Mouse (Mus musculus): ENCODE measurements around the gene Nxf1. TPM values are rescaled to one million over a fixed set of nuclear protein-coding genes. Genes with fewer than 3 reads are reported as not detected.

The Nxf1 gene
- polyA plus RNA-seq, 1 experiment from 2014 or later: 189 TPM

- Histone ChIP-seq H3K9me3 (replicated peaks) (no peaks in the 10 kb centered on the region), H3K27me3 (no peaks in the 10 kb centered on the region), H3K36me3 (peaks cover 61% of the 10 kb centered on the region), H3K4me3 (replicated peaks) (no peak overlapping the region), H3K9ac (no peak overlapping the region), H3K4me2 (0 out of 2 replicates have a peak overlapping the region, but pooled peaks have one; percentile 27), H3K27ac (peak overlapping the region; percentile 27; the same call in 1 of the 2 replicates), H3K4me1 (peaks cover 27% of the 10 kb centered on the region)
- no peak for ATAC-seq (replicated peaks; ENCODE audit: low FRiP score)
- 61% methylated on average over 11 of the region's 11 CpGs for WGBS
These were observed 58.9 kb downstream of the Nxf1 start for GRCm38 (mm10) chr19:8815812-8816211.

GRCm38 (mm10) chr19:8817001-8817400 lies 60.1 kb downstream of the Nxf1 start:
- H3K4me2 ChIP-seq: peak overlapping the region; percentile 88
- no peak overlapping the region for H3K27ac ChIP-seq
- peak overlapping the region; percentile 17; the same call in 1 of the 2 replicates for H3K4me3 ChIP-seq (replicated peaks)
- peaks cover 30% of the 10 kb centered on the region for H3K4me1 ChIP-seq
- H3K9ac ChIP-seq: peak overlapping the region; percentile 28; the same call in 1 of the 2 replicates
- WGBS: 84% methylated on average over 3 of the region's 3 CpGs
- H3K27me3 ChIP-seq: no peaks in the 10 kb centered on the region
- no peaks in the 10 kb centered on the region for H3K9me3 ChIP-seq (replicated peaks)
- peaks cover 50% of the 10 kb centered on the region for H3K36me3 ChIP-seq
- no peak for ATAC-seq (replicated peaks; ENCODE audit: low FRiP score)

GRCm38 (mm10) chr19:8818301-8818798 lies 61.5 kb downstream of the Nxf1 start:
- peak overlapping the region; percentile 100 for H3K27ac ChIP-seq
- peak overlapping the region; percentile 82 for H3K9ac ChIP-seq
- peaks cover 45% of the 10 kb centered on the region for H3K36me3 ChIP-seq
- H3K27me3 ChIP-seq: no peaks in the 10 kb centered on the region
- H3K9me3 ChIP-seq (replicated peaks): no peaks in the 10 kb centered on the region
- no peak for ATAC-seq (replicated peaks; ENCODE audit: low FRiP score)
- 19% methylated on average over 14 of the region's 14 CpGs for WGBS
- peak overlapping the region; percentile 88 for H3K4me2 ChIP-seq
- H3K4me3 ChIP-seq (replicated peaks): peak overlapping the region; percentile 88
- peaks cover 43% of the 10 kb centered on the region for H3K4me1 ChIP-seq

GRCm38 (mm10) chr19:8818801-8819595 lies 62.1 kb downstream of the Nxf1 start, which contains the start of gene Ttc9c:
Gene Ttc9c, minus strand, starts transcription at chr19:8819333.
- Histone ChIP-seq H3K4me1 (peaks cover 44% of the 10 kb centered on the region), H3K4me3 (replicated peaks) (peak within 1 kb of the TSS; percentile 88), H3K9me3 (replicated peaks) (no peaks in the 10 kb centered on the region), H3K36me3 (peaks cover 45% of the 10 kb centered on the region), H3K4me2 (peak within 1 kb of the TSS; percentile 88), H3K27me3 (no peaks in the 10 kb centered on the region), H3K27ac (peak within 1 kb of the TSS; percentile 100), H3K9ac (peak within 1 kb of the TSS; percentile 99)
- under 1% methylated on average over 33 of the region's 33 CpGs for WGBS
- ATAC-seq (replicated peaks; ENCODE audit: low FRiP score): peak; percentile 93

- Histone ChIP-seq H3K9ac (peak within 1 kb of the TSS; percentile 99), H3K27ac (peak within 1 kb of the TSS; percentile 100), H3K9me3 (replicated peaks) (no peaks in the 10 kb centered on the region), H3K4me3 (replicated peaks) (peak within 1 kb of the TSS; percentile 88), H3K36me3 (peaks cover 46% of the 10 kb centered on the region), H3K4me2 (peak within 1 kb of the TSS; percentile 88), H3K27me3 (no peaks in the 10 kb centered on the region), H3K4me1 (peaks cover 44% of the 10 kb centered on the region)
- ATAC-seq (replicated peaks; ENCODE audit: low FRiP score): peak; percentile 95
- under 1% methylated on average over 83 of the region's 83 CpGs for WGBS
These were observed 62.9 kb downstream of the Nxf1 start, which contains the start of gene Hnrnpul2 for GRCm38 (mm10) chr19:8819596-8820423. Gene Hnrnpul2, plus strand, starts transcription at chr19:8820010.

Small RNA genes within 50 kb of the gene (microRNA-seq; reads per million reads assigned to microRNA genes)
- not detected for gene Mir6992

Other genes starting within 250 kb of the Nxf1 start
- 6.8 and 8.3 TPM in 2 replicates for gene Slc22a8, start 165.8 kb upstream of the Nxf1 start, polyA plus RNA-seq (2015; fragmentation: Nextera tagmentation; extraction: Ambion mirVana)
- gene Slc22a6, start 139.0 kb upstream of the Nxf1 start, polyA plus RNA-seq (2015; fragmentation: Nextera tagmentation; extraction: Ambion mirVana): 21.6 and 26.5 TPM in 2 replicates
- 0.06 and 0.14 TPM in 2 replicates for gene Chrm1, start 93.3 kb upstream of the Nxf1 start, polyA plus RNA-seq (2015; fragmentation: Nextera tagmentation; extraction: Ambion mirVana)
- 115 and 123 TPM in 2 replicates for gene Slc3a2, start 33.7 kb upstream of the Nxf1 start, polyA plus RNA-seq (2015; fragmentation: Nextera tagmentation; extraction: Ambion mirVana)
- 90.1 and 94.2 TPM in 2 replicates for gene Wdr74, start 21.2 kb upstream of the Nxf1 start, polyA plus RNA-seq (2015; fragmentation: Nextera tagmentation; extraction: Ambion mirVana)
- gene 1700092M07Rik, start 16.4 kb upstream of the Nxf1 start, polyA plus RNA-seq (2015; fragmentation: Nextera tagmentation; extraction: Ambion mirVana): 2.0 and 2.6 TPM in 2 replicates
- gene Stx5a, start 15.7 kb upstream of the Nxf1 start, polyA plus RNA-seq (2015; fragmentation: Nextera tagmentation; extraction: Ambion mirVana): 132 and 145 TPM in 2 replicates
- gene Tmem223, start 13.9 kb downstream of the Nxf1 start, polyA plus RNA-seq (2015; fragmentation: Nextera tagmentation; extraction: Ambion mirVana): 206 and 220 TPM in 2 replicates
- gene Tmem179b, start 17.4 kb downstream of the Nxf1 start, polyA plus RNA-seq (2015; fragmentation: Nextera tagmentation; extraction: Ambion mirVana): 83.6 and 85.6 TPM in 2 replicates
- 31.5 and 35.1 TPM in 2 replicates for gene Taf6l, start 29.3 kb downstream of the Nxf1 start, polyA plus RNA-seq (2015; fragmentation: Nextera tagmentation; extraction: Ambion mirVana)
- 172 and 187 TPM in 2 replicates for gene Polr2g, start 41.5 kb downstream of the Nxf1 start, polyA plus RNA-seq (2015; fragmentation: Nextera tagmentation; extraction: Ambion mirVana)
- gene Zbtb3, start 45.5 kb downstream of the Nxf1 start, polyA plus RNA-seq (2015; fragmentation: Nextera tagmentation; extraction: Ambion mirVana): 5.1 and 5.7 TPM in 2 replicates
- 61.7 and 62.7 TPM in 2 replicates for gene Ttc9c, start 62.3 kb downstream of the Nxf1 start, polyA plus RNA-seq (2015; fragmentation: Nextera tagmentation; extraction: Ambion mirVana)
- gene Hnrnpul2, start 62.9 kb downstream of the Nxf1 start, polyA plus RNA-seq (2015; fragmentation: Nextera tagmentation; extraction: Ambion mirVana): 5.6 and 6.4 TPM in 2 replicates
- gene AC129217.1, start 72.7 kb downstream of the Nxf1 start, polyA plus RNA-seq (2015; fragmentation: Nextera tagmentation; extraction: Ambion mirVana): not detected in 2 replicates
- 52.1 and 58.1 TPM in 2 replicates for gene Bscl2, start 80.4 kb downstream of the Nxf1 start, polyA plus RNA-seq (2015; fragmentation: Nextera tagmentation; extraction: Ambion mirVana)
- 4.8 and 8.5 TPM in 2 replicates for gene Gng3, start 82.1 kb downstream of the Nxf1 start, polyA plus RNA-seq (2015; fragmentation: Nextera tagmentation; extraction: Ambion mirVana)
- gene Lrrn4cl, start 93.7 kb downstream of the Nxf1 start, polyA plus RNA-seq (2015; fragmentation: Nextera tagmentation; extraction: Ambion mirVana): 0.84 and 1.3 TPM in 2 replicates
- 192 and 195 TPM in 2 replicates for gene Ubxn1, start 114.4 kb downstream of the Nxf1 start, polyA plus RNA-seq (2015; fragmentation: Nextera tagmentation; extraction: Ambion mirVana)
- 69.5 and 72.8 TPM in 2 replicates for gene Uqcc3, start 123.8 kb downstream of the Nxf1 start, polyA plus RNA-seq (2015; fragmentation: Nextera tagmentation; extraction: Ambion mirVana)
- 82.3 and 111 TPM in 2 replicates for gene Lbhd1, start 126.7 kb downstream of the Nxf1 start, polyA plus RNA-seq (2015; fragmentation: Nextera tagmentation; extraction: Ambion mirVana)
- gene Gm49403, start 126.9 kb downstream of the Nxf1 start, polyA plus RNA-seq (2015; fragmentation: Nextera tagmentation; extraction: Ambion mirVana): not detected in 2 replicates
- 100 TPM in 2 replicates for gene 1810009A15Rik, start 131.8 kb downstream of the Nxf1 start, polyA plus RNA-seq (2015; fragmentation: Nextera tagmentation; extraction: Ambion mirVana)
- gene Gm49416, start 131.9 kb downstream of the Nxf1 start, polyA plus RNA-seq (2015; fragmentation: Nextera tagmentation; extraction: Ambion mirVana): not detected in 2 replicates
- 42.4 and 47.4 TPM in 2 replicates for gene Ints5, start 135.9 kb downstream of the Nxf1 start, polyA plus RNA-seq (2015; fragmentation: Nextera tagmentation; extraction: Ambion mirVana)
- gene Ganab, start 141.0 kb downstream of the Nxf1 start, polyA plus RNA-seq (2015; fragmentation: Nextera tagmentation; extraction: Ambion mirVana): 126 and 130 TPM in 2 replicates
- gene B3gat3, start 163.3 kb downstream of the Nxf1 start, polyA plus RNA-seq (2015; fragmentation: Nextera tagmentation; extraction: Ambion mirVana): 51.2 and 51.8 TPM in 2 replicates
- gene Rom1, start 172.3 kb downstream of the Nxf1 start, polyA plus RNA-seq (2015; fragmentation: Nextera tagmentation; extraction: Ambion mirVana): 3.9 and 4.9 TPM in 2 replicates
- gene Eml3, start 172.5 kb downstream of the Nxf1 start, polyA plus RNA-seq (2015; fragmentation: Nextera tagmentation; extraction: Ambion mirVana): 28.7 and 33.5 TPM in 2 replicates
- gene Mta2, start 184.8 kb downstream of the Nxf1 start, polyA plus RNA-seq (2015; fragmentation: Nextera tagmentation; extraction: Ambion mirVana): 166 and 168 TPM in 2 replicates
- 32.9 and 33.5 TPM in 2 replicates for gene Tut1, start 196.8 kb downstream of the Nxf1 start, polyA plus RNA-seq (2015; fragmentation: Nextera tagmentation; extraction: Ambion mirVana)
- gene Eef1g, start 210.0 kb downstream of the Nxf1 start, polyA plus RNA-seq (2015; fragmentation: Nextera tagmentation; extraction: Ambion mirVana): 467 and 476 TPM in 2 replicates
- gene Ahnak, start 232.2 kb downstream of the Nxf1 start, polyA plus RNA-seq (2015; fragmentation: Nextera tagmentation; extraction: Ambion mirVana): 17.3 and 18.2 TPM in 2 replicates

All from kidney, embryonic 15.5 days (tissue).